Mouse (Mus musculus): ENCODE results near the gene Spint3.

DNA sequence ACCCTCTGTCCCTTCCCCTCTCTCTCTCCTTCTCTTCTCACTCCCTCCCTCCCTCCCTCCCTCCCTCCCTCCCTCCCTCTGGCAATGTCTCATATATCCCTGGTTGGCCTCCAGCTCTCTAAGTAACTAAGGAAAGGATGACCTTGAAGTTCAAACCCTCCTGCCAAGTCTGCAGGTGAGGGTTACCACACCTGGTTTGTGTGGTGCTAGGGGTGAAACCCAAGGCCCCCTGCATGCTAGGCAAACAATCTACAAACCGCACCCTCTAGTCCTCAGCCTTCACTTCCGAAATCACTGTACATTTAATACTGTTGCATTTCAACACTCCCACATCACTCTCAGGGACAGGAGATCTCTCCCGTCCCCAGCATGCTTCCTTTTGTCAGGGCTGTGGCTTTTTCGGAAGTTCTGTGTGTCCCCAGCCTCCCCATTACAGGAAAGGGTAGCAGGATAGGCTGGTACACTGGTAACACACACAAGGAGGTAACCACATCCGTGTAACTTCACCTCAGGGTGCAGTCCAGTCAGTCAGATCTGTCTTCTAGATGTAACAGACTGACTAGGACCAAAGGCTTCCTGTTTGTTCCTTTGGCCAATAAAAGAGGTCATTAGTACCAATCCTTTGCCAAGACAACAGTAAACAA lies 28.7 kb downstream of the Spint3 start:
- TF ChIP-seq CTCF (IDR thresholded peaks at IDR 0.05; ENCODE audit: low read depth, low read length) (no peak), TAL1 (conservative IDR thresholded peaks at IDR 0.05; ENCODE audit: low read depth, low read length) (no peak), GATA1 (IDR thresholded peaks at IDR 0.05; ENCODE audit: borderline replicate concordance, low read length) (no peak), GATA2 (IDR thresholded peaks at IDR 0.05; ENCODE audit: borderline replicate concordance, low read depth, low read length) (no peak), POLR2AphosphoS5 (IDR thresholded peaks at IDR 0.05; ENCODE audit: insufficient replicate concordance, low read depth, low read length) (no peak)

Measured in G1E (cell line).